Mouse (Mus musculus) gastrocnemius, postnatal 25 days (tissue): ENCODE results near the gene Rab6a. TPM values are rescaled to one million over a fixed set of nuclear protein-coding genes. Genes with fewer than 3 reads are reported as not detected.
A peak's percentile ranks its signal among the peaks of the same experiment; 100 is the strongest.

ENCODE experiments used
- DNase-seq: peaks from one replicate; pipeline ENCODE4 v3.0.0; 2022
- total RNA-seq, 2 experiments: library from RNA; stranded (reverse); gene quantifications; 1 replicate in 1 of 2; 2 replicates in 1 of 2; pipeline ENCODE4 v1.2.3; 2021

Gene Rab6a
- total RNA-seq, 2 experiments from 2014 or later, result 52.0 to 52.7 TPM

DNA sequence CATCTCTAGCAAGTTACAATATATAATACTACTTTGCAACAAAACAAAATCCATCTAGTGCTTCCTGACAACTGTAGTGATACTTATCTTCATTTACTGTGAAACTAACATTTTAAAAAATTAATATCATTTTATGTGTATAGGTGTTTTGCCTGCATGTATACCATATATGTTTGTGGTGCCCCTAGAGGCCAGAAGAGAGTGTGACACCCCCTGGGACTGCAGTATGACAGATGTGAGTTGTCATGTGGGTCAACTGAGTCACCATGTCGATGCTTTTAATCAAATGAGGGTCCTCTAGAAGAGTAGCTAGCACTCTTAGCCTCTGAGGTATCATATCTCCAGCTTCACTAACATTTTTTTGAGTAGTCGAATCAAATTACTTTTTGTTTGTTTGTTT lies 15.1 kb downstream of the Rab6a start:
- no peak for DNase-seq

GRCm38 (mm10) chr7:100624538-100624937 lies 17.3 kb downstream of the Rab6a start:
- no peak for DNase-seq

DNA sequence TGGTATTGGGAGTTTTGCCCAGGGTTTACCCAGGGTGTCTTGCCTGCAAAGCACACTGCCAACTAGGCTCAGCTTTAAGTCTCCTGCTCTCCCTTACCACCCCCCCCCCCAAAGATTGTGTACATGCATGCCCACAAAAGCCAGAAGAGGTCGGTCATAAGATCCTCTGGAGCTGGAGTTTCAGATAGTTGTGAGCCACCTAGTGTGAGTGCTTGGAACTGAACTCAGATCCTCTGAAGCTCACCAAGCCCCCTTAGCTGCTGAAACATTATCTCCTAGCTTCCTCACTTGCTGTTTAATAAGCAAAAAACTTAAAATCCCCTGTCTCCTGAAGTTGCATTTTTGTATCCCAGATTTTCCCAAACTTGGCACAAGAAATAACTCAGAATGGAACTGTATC lies 30.4 kb downstream of the Rab6a start:
- no peak for DNase-seq

DNA sequence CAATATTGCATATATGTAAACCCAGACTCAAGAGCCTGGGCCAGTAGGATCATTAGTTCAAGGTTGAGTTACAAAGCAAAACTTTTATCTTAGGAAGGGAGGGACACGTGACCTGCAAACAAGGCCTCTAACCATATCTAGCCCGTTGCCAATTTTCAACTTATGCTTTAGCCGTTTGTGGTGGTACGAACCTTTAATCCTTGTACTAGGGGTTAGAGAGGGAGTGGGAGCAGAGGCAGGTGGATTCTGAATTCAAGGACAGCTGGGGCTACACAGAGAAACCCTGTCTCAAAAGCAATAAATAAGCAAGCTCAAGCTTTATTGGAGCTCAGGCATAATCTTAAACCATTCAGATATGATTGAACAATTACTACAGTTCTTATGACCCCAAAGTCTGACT lies 35.2 kb downstream of the Rab6a start:
- no peak for DNase-seq

DNA sequence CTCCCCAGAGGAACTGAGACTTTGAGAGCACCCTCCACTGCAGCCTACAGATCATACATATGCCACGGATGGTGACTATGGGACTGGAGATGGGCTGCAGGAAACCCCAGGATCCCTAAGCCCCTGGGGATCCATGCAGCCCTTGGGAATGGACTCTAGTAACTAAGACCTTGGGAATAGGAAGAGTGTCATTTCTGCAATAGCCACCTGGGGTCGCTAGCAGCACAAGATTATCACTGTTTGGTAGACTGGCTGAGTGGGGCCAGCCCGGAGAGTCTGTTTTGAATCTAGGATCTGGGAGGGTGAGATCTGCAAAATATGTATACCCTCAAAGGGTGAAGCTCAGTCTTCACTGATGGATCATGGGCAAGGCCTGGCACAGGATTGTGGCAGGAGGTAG lies 37.9 kb downstream of the Rab6a start:
- DNase-seq, result no peak

GRCm38 (mm10) chr7:100649095-100649494 lies 41.9 kb downstream of the Rab6a start:
- no peak for DNase-seq

GRCm38 (mm10) chr7:100649826-100650225 lies 42.6 kb downstream of the Rab6a start:
- DNase-seq, result no peak

GRCm38 (mm10) chr7:100650421-100650820 lies 43.2 kb downstream of the Rab6a start:
- no peak for DNase-seq

- DNase-seq, result no peak
Measured at GRCm38 (mm10) chr7:100651011-100651410, 43.8 kb downstream of the Rab6a start.

GRCm38 (mm10) chr7:100653480-100654266 lies 46.5 kb downstream of the Rab6a start:
- no peak for DNase-seq

DNA sequence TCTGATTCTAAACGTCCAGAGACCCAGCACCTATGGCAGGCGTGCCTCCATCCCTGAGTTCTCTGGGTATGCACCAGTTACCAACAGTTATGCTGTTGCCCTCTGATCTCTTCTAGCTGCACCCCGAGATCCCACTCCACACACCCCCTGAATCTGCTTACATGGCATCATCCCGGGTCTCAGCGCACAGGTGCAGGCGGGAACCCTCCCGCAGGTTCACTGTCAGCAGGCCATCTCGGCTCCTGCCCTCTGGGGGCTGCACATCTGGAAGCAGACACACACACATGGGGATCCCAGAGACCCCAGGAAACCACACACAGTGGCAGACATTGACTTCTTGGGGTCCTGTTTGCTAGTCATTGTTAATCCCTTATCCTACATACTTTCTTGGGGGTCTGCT lies 47.2 kb downstream of the Rab6a start:
- DNase-seq, result no peak

DNA sequence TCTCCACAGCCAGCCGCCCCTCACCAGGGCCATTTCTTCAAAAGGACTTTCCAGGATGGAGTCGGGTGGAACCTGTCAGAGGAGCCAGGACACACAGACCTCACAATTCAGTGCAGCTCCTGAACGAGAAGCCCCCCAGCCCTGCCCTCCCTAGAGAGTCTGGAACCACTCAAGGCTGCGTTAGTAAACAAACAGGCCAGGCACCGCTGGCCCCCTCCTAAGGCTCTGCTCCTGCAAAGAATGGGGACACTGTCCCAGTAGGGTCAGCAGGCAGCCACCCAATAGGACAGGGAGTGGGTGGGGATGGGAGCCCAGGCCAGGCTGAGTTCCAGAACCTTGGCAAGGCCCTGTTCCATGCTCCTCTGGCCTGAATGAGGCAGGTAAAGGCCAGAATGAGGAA lies 49.5 kb downstream of the Rab6a start:
- peak; percentile 35 for DNase-seq

GRCm38 (mm10) chr7:100658093-100658578 lies 50.9 kb downstream of the Rab6a start:
- DNase-seq, result peak; percentile 57

- DNase-seq, result no peak
Measured at GRCm38 (mm10) chr7:100661264-100661663, 54.1 kb downstream of the Rab6a start.

DNA sequence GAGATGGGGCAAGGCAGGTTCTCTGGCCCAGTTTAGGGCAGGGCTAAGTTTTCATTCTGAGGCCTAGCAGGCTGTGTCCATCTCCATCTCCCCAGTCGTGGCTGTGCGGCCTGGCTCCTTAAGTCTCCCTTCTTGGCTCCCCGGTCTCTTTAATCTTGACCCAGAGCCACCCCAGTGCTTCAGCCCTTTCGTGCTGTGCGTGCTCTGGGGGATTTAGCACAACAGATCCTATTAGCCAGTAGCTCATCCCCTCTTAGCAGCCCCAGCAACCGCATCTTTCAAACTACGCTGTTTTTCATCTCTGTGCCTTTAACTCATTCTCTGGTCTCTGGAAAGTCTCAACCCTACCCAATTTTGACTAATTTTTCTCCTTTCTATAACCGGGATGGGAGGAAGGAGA lies 55.0 kb downstream of the Rab6a start, which contains the start of gene Plekhb1:
Gene Plekhb1 (minus strand): TSS at position 184 of the 400 bp plus-strand sequence.
- no peak for DNase-seq

DNA sequence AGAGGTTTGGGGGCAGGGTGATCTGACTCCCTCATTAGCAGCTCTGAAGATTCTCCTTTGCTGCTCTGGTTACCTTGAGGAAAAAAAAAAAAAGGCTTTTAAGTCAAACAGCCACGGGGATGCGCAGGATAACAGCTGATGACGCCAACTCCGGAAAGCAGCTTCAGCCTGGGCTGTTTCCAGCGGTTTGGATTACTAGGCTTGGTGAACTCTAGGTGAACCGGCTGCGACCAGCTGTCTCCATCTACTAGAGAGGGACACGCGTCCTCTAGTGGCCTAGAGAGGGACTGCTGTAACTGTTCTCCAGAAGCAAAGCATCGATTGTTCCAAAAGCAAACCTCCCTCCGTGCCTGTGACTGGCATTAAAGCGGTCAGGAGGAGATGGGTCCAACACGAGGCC lies 56.0 kb downstream of the Rab6a start:
- DNase-seq, result peak; percentile 85

DNA sequence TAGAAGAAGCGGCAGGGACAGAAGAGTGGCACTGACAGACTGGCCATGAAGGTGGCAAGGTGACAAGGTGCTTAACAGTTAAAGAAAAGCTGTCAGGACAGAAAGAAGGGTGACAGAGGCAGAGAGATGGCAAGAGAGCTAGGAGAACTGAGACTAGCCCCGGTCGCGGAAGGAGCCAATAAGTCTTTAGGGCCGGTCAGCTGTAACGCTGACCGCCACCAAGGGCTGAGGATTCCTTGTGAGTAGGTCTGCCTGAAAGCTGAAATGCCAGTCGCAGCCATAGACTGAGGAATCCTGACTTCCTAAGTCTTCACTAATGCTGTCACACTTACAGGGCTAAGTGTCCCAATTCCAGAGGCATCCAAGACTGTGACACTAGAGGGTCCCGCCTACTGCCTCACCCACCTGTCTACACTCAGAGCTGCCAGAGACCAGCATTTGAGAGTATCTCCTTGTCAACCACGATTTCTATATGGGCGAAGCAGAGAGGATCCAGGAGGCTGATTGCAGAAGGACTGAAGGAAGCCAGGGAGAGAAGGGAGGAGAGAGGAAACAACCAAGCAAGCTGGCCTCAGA lies 56.6 kb downstream of the Rab6a start:
- DNase-seq, result no peak

GRCm38 (mm10) chr7:100670646-100671045 lies 63.4 kb downstream of the Rab6a start:
- DNase-seq, result no peak

- DNase-seq, result no peak
Measured at GRCm38 (mm10) chr7:100673452-100673851, 66.2 kb downstream of the Rab6a start.

GRCm38 (mm10) chr7:100674941-100675340 lies 67.7 kb downstream of the Rab6a start:
- no peak for DNase-seq

GRCm38 (mm10) chr7:100678052-100678451 lies 70.8 kb downstream of the Rab6a start:
- no peak for DNase-seq

GRCm38 (mm10) chr7:100678948-100679880 lies 72.0 kb downstream of the Rab6a start:
- no peak for DNase-seq

DNA sequence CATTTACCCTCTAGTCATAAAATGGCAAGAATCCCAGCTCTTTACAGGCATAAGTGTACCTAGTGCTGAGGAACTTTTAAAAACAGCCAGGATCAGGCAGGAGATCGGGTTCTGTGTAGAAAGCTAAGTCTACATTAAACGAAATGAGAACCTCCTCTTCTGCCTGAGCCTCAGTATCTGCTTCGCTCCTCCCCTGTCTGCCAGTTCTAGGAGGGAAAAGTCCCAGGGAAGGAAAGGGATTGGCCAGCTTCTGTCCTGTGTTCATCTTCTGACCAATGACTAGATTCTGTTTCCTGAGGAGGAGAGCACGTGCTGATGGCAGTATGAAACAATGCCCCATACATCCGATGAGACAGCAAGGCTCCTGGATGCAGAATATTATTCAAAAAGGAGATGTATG lies 73.9 kb downstream of the Rab6a start:
- no peak for DNase-seq
